Mouse (Mus musculus) heart, embryonic 11.5 days (tissue): ENCODE measurements around the gene Fermt3. TPM values are rescaled to one million over a fixed set of nuclear protein-coding genes. Genes with fewer than 3 reads are reported as not detected.

Experiments used
- ATAC-seq: fragments of 200-750 bp; cut with Nextera tagmentation; replicated peaks from 2 replicates; pipeline ENCODE4 v1.8.0; 2017; ENCODE audit warnings: moderate library complexity; ENCODE audit not compliant: insufficient number of reproducible peaks, low FRiP score, low TSS enrichment
- H3K27ac ChIP-seq: fragments of 300-500 bp; sonication (generic); 2 replicates; pipeline ENCODE4 v1.5.1; 2014; ENCODE audit warnings: mild to moderate bottlenecking, low read depth, low read length
- H3K27me3 ChIP-seq: fragments of 300-500 bp; sonication (generic); 2 replicates; pipeline ENCODE4 v1.6.1; 2014; ENCODE audit warnings: mild to moderate bottlenecking, low read length, mixed read lengths; ENCODE audit not compliant: control insufficient read depth, insufficient read depth
- H3K36me3 ChIP-seq: fragments of 300-500 bp; sonication (generic); 2 replicates; pipeline ENCODE4 v1.6.1; 2014; ENCODE audit warnings: mild to moderate bottlenecking, low read length, moderate library complexity, mixed read lengths; ENCODE audit not compliant: control insufficient read depth, insufficient read depth
- H3K4me1 ChIP-seq: fragments of 300-500 bp; sonication (generic); 2 replicates; pipeline ENCODE4 v1.6.1; 2014; ENCODE audit warnings: low read length; ENCODE audit not compliant: control insufficient read depth, insufficient read depth
- H3K4me2 ChIP-seq: fragments of 300-500 bp; sonication (generic); 2 replicates; pipeline ENCODE4 v1.6.1; 2014; ENCODE audit warnings: mild to moderate bottlenecking, moderate library complexity
- H3K4me3 ChIP-seq: fragments of 300-500 bp; sonication (generic); 2 replicates; pipeline ENCODE4 v1.5.1; 2014; ENCODE audit warnings: low read depth, low read length
- H3K9ac ChIP-seq: fragments of 300-500 bp; sonication (generic); 2 replicates; pipeline ENCODE4 v1.6.1; 2014; ENCODE audit warnings: mild to moderate bottlenecking, low read depth, low read length, moderate library complexity
- H3K9me3 ChIP-seq: fragments of 300-500 bp; sonication (generic); replicated peaks from 2 replicates; pipeline ENCODE4 v1.6.1; 2016; ENCODE audit warnings: low read length; ENCODE audit not compliant: control insufficient read depth
- WGBS: fragments of 180-500 bp; shearing (Covaris S2); extraction: QIAGEN DNeasy Blood & Tissue Kit; methylation state at CpG from one replicate; pipeline ENCODE4 v1.1.7; 2014; ENCODE audit not compliant: insufficient replicate concordance; 5-methylcytosine and 5-hydroxymethylcytosine counted together
- polyA plus RNA-seq: library from polyadenylated mRNA; unstranded; fragments of >200 nt; fragmentation: Nextera tagmentation; extraction: Ambion mirVana; gene quantifications from 2 replicates; pipeline ENCODE4 v1.2.1, GENCODE M21; 2014

Gene Fermt3
- polyA plus RNA-seq, 1 experiment from 2014 or later: 11.9 TPM

DNA sequence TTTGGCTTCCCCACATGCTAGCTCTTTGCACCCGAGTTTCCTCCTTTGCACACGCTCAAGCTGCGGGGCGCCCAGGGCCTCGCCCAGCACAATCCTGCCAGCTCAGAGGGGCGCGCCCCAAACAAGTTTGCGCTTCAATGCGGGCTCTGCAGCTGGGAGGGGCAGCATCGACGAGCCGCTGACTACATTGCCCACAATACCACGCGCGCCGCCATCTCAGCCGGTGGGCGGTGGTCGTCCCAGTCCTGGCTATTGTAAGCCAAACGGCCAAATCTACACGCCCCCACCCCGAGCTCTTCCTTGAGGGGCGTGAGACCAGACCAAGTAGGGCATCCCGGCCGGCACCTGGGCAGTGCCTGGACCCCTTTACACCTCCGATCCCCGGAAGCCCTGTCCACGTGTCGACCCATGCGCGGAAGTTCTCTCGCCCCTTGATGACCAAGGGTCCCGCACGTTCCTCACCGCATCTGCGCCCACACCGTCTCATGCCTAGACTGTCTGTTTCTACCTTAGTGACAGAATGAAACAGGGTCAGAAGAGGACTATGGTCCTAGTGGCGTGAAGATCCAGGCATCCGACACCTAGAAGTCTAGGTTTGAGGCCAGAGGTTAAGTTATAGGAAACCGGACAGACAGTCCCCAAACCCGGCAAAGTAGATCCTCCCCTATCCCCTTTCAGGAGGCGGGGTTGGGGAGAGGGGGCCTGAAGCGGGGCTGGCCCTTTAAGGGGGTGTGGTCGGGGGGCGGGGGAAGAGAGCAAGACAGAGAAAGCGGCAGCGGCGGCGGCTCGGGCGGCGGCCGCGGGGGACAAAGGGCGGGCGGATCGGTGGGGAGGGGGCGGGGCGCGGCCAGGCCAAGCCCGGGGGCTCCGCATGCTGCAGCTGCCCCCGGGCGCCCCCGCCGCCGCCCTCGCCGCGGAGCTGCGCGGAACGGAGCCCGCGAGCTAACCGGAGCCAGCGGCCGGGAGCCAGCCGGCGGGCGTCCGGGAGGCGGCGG lies 44.8 kb downstream of the Fermt3 start, which contains the start of gene Ppp1r14b:
TSS of gene Ppp1r14b (plus strand) at position 758 of the 995 bp plus-strand sequence.
- Histone ChIP-seq H3K27ac (peak within 1 kb of the TSS; percentile 83), H3K4me3 (peak within 1 kb of the TSS; percentile 65), H3K9ac (peak within 1 kb of the TSS; percentile 83), H3K4me2 (peak within 1 kb of the TSS; percentile 90), H3K27me3 (no peaks in the 10 kb centered on the region), H3K4me1 (peaks cover 57% of the 10 kb centered on the region), H3K36me3 (peaks cover 7% of the 10 kb centered on the region), H3K9me3 (no peaks in the 10 kb centered on the region)
- under 1% methylated on average over 60 of the region's 84 CpGs for WGBS
- ATAC-seq: peak; percentile 67

DNA sequence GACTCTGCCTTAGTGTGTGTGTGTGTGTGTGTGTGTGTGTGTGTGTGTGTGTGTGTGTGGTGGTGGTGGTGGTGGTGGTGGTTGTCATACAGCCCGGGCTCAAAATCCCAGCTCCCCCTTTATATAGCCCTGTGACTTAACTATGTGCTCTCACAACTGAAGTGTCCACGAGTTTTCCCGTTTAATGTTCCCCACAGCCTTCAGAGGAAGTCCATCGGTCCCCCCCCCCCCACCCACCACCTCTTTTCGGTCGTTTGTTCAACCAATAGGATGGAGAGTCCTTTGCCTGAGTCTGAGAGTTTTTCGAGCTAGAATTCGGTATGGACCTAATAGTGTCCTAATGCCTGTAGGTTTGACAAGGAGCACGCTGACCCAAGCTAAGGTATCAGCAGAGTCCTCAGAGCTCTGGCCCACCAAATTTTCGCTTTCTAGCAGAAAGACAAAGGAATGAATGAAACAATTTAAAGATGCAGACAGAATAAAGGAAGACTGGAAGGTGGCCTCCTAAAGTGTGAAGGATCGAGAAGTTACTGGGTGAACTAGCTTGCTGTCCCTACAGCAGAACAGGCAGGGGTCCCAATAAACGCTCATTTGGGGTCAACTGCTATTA lies 45.6 kb downstream of the Fermt3 start:
- ATAC-seq: no peak
- Histone ChIP-seq H3K4me1 (peaks cover 54% of the 10 kb centered on the region), H3K4me2 (peak overlapping the region; percentile 90), H3K4me3 (peak overlapping the region; percentile 65), H3K9ac (peak overlapping the region; percentile 71; the same call in 1 of the 2 replicates), H3K36me3 (peaks cover 7% of the 10 kb centered on the region), H3K27me3 (no peaks in the 10 kb centered on the region), H3K27ac (no peak overlapping the region; the same call in 1 of the 2 replicates), H3K9me3 (no peaks in the 10 kb centered on the region)
- WGBS: 32% methylated on average over 12 of the region's 12 CpGs

- H3K27me3 ChIP-seq: no peaks in the 10 kb centered on the region
- no peak overlapping the region for H3K27ac ChIP-seq
- 83% methylated on average over 13 of the region's 13 CpGs for WGBS
- H3K4me1 ChIP-seq: peaks cover 47% of the 10 kb centered on the region
- H3K4me3 ChIP-seq: no peak overlapping the region
- no peaks in the 10 kb centered on the region for H3K9me3 ChIP-seq
- ATAC-seq: no peak
- H3K36me3 ChIP-seq: peaks cover 2% of the 10 kb centered on the region
- H3K4me2 ChIP-seq: no peak overlapping the region
- 0 out of 2 replicates have a peak overlapping the region, but pooled peaks have one; percentile 18 for H3K9ac ChIP-seq
Measured at GRCm38 (mm10) chr19:6972247-6972917, 46.9 kb downstream of the Fermt3 start.

- no peak overlapping the region for H3K4me3 ChIP-seq
- no peak overlapping the region for H3K4me2 ChIP-seq
- H3K4me1 ChIP-seq: peaks cover 43% of the 10 kb centered on the region
- no peaks in the 10 kb centered on the region for H3K27me3 ChIP-seq
- 0 out of 2 replicates have a peak overlapping the region, but pooled peaks have one; percentile 23 for H3K9ac ChIP-seq
- no peak for ATAC-seq
- WGBS: 27% methylated on average over 6 of the region's 6 CpGs
- peak overlapping the region; percentile 42; the same call in 1 of the 2 replicates for H3K27ac ChIP-seq
- H3K9me3 ChIP-seq: no peaks in the 10 kb centered on the region
- no peaks in the 10 kb centered on the region for H3K36me3 ChIP-seq
Measured at GRCm38 (mm10) chr19:6971644-6972043, 47.6 kb downstream of the Fermt3 start.

DNA sequence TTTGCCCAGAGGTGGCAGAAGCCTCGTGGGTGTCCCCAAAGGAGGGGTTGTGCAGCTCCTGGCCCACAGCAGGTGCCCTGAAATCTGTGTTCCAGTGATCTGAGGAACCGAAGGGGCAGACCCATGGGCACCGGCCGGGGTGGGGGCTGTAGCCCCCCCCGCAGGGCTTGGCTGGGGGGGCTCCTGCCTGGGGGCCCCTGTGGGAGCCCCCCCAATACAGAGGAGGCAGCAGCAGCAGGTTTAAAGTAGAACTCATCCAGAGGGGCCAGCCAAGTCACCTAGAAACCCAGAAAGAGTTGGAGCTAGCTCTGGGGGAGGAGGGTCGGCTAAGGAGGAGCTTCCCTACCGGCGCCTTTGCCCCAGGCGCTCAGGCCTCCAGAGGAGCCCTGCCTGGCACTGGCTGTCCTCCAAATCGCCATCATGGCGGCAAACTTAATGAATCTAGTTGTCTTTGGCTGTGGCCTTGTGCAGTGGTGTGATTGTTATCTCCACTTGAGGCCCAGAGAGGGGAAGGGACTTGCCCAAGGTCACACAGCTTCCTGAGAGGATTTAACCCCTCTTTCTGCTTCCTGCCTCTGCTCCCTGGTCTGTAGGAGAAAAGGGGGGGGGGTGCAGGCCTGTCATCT lies 48.7 kb downstream of the Fermt3 start:
- WGBS: 27% methylated on average over 11 of the region's 11 CpGs
- Histone ChIP-seq H3K4me2 (peak overlapping the region; percentile 67), H3K9me3 (no peaks in the 10 kb centered on the region), H3K4me1 (peaks cover 37% of the 10 kb centered on the region), H3K4me3 (peak overlapping the region; percentile 72; the same call in 1 of the 2 replicates), H3K9ac (peak overlapping the region; percentile 83), H3K36me3 (peaks cover 7% of the 10 kb centered on the region), H3K27me3 (no peaks in the 10 kb centered on the region), H3K27ac (0 out of 2 replicates have a peak overlapping the region, but pooled peaks have one; percentile 51)
- ATAC-seq: no peak

DNA sequence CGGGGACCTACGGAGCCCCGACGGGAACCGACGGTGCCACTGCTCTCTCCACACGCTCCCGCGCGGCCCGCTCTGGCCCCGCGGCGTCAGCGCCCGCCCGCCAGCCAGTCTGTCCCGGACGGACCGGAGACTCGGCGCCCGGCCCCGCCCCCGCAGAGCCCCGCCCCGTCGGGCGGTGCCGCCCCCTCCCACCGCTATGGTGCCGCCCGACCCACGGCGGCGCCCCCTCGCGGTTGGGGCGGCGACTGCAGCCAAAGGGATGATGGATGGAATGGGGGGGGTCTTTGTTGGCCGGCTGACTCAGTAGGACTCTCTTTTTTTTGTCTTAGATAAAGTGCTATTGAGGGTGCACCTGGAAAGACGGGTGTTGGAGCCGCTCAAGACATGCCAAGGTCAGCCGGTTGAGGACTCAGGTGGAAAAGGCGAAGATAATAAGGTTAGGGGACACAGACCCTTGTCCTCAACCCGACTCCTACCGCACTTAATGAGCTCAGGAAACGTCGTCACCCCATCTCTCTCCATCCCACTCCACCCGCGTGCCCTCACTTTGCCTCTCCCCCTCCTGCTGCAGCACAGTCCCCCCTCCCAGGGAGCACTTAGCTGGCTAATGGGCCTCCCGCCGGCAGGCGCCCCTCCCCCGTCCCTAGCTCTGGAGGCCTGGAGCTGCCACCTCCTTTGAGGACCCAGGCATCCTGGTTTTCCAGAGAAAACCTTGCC lies 49.4 kb downstream of the Fermt3 start:
- Histone ChIP-seq H3K27ac (peak overlapping the region; percentile 51), H3K36me3 (peaks cover 8% of the 10 kb centered on the region), H3K27me3 (no peaks in the 10 kb centered on the region), H3K4me3 (peak overlapping the region; percentile 72), H3K4me2 (peak overlapping the region; percentile 67), H3K9me3 (no peaks in the 10 kb centered on the region), H3K4me1 (peaks cover 37% of the 10 kb centered on the region), H3K9ac (peak overlapping the region; percentile 83)
- peak; percentile 63; the same call in 1 of the 2 replicates for ATAC-seq
- WGBS: 1% methylated on average over 53 of the region's 55 CpGs

- peak overlapping the region; percentile 67 for H3K4me2 ChIP-seq
- WGBS: under 1% methylated on average over 20 of the region's 20 CpGs
- peaks cover 13% of the 10 kb centered on the region for H3K36me3 ChIP-seq
- H3K4me3 ChIP-seq: peak overlapping the region; percentile 72
- no peak for ATAC-seq
- 0 out of 2 replicates have a peak overlapping the region, but pooled peaks have one; percentile 3 for H3K27ac ChIP-seq
- H3K9ac ChIP-seq: peak overlapping the region; percentile 83
- H3K9me3 ChIP-seq: no peaks in the 10 kb centered on the region
- no peaks in the 10 kb centered on the region for H3K27me3 ChIP-seq
- H3K4me1 ChIP-seq: peaks cover 37% of the 10 kb centered on the region
Measured at GRCm38 (mm10) chr19:6969291-6969664, 50.0 kb downstream of the Fermt3 start.
